Comparison of ENCODE assay signal across 8 mouse cellular contexts in the genomic region with DNA sequence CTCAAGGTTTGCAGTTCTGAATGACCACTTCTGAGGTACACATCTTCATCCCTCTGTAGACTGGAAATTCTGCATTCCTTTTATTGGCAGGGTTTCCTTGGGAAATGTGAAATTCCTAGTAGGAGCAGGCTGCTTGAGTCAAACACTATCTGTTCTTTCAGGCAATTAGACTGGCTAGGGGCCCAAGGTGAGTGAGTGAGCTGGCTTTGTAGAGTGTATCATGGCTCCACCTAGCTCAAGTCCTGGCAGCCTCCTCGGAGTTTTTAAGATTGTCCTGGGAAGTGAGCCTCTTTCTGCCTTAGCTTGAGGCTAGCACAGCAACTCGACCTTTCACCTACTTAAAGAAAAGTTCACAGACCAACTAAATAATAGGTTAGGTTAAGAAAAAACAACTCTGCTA. TPM values are rescaled to one million over a fixed set of nuclear protein-coding genes. Genes with fewer than 3 reads are reported as not detected.
DNase-seq lines count a peak whose midpoint lies in the region; ATAC-seq and TF ChIP-seq lines count a peak whose summit lies in the region.

No protein-coding gene starts in this region.

- DNase-seq in layer of hippocampus, adult 2 months (ENCODE audit: low spot score in 2 of 2): no peak
- no peak for DNase-seq in layer of hippocampus, adult 9-10 months (ENCODE audit: low spot score)
- peak; percentile 27 for DNase-seq in embryonic facial prominence, embryonic 11.5 days (ENCODE audit: low spot score)
- peak; percentile 64 to 71 for DNase-seq in kidney, adult 8-10 months
- peak; percentile 45 to 55 for DNase-seq in lung, postnatal 4 days
- DNase-seq in thymus, postnatal 14 days: no peak
- no peak for DNase-seq in right cerebral cortex, postnatal 36 days (ENCODE audit: low spot score in 2 of 2)
- DNase-seq in layer of hippocampus, postnatal 25 days (ENCODE audit: extremely low spot score in 1 of 2, low spot score in 1 of 2): no peak

- no peaks in the 10 kb centered on the region for H3K27me3 ChIP-seq in embryonic facial prominence, embryonic 11.5 days (ENCODE audit: control insufficient read depth, insufficient read depth, low read length)

- H3K4me3 ChIP-seq in layer of hippocampus, adult 2 months: no peak overlapping the region
- H3K4me3 ChIP-seq in embryonic facial prominence, embryonic 11.5 days (ENCODE audit: low read depth, low read length): no peak overlapping the region

- no peaks in the 10 kb centered on the region for H3K36me3 ChIP-seq in embryonic facial prominence, embryonic 11.5 days (replicated peaks; ENCODE audit: control insufficient read depth, insufficient read depth, low read depth, low read length)

- no peaks in the 10 kb centered on the region; the same call in 1 of the 2 replicates for H3K4me1 ChIP-seq in embryonic facial prominence, embryonic 11.5 days (ENCODE audit: control insufficient read depth, insufficient read depth, low read length)

- 10% methylated on average over 2 of the region's 2 CpGs for WGBS in embryonic facial prominence, embryonic 11.5 days

- H3K27ac ChIP-seq in layer of hippocampus, adult 2 months: peak overlapping the region; percentile 39; the same call in 1 of the 2 replicates
- H3K27ac ChIP-seq in embryonic facial prominence, embryonic 11.5 days (replicated peaks; ENCODE audit: low read depth, low read length): no peak overlapping the region

- TF ChIP-seq CTCF in layer of hippocampus, adult 2 months (conservative IDR thresholded peaks at IDR 0.05): no peak

- H3K9ac ChIP-seq in embryonic facial prominence, embryonic 11.5 days (replicated peaks; ENCODE audit: low read length): no peak overlapping the region

- no peak for ATAC-seq in embryonic facial prominence, embryonic 11.5 days (replicated peaks; ENCODE audit: insufficient number of reproducible peaks, low FRiP score, low TSS enrichment, low read depth)

- no peak overlapping the region for H3K4me2 ChIP-seq in embryonic facial prominence, embryonic 11.5 days (ENCODE audit: low read depth, low read length)

- no peaks in the 10 kb centered on the region for H3K9me3 ChIP-seq in embryonic facial prominence, embryonic 11.5 days (replicated peaks; ENCODE audit: control insufficient read depth, low read length)

RNA-seq across cellular contexts. Expression of gene Acsl3, which starts 1.2 kb away (rescaled TPM):
- 100 to 1,000 TPM; 186 to 188 TPM for total RNA-seq in layer of hippocampus, adult 2 months (2021)
- polyA plus RNA-seq in embryonic facial prominence, embryonic 11.5 days (2014; fragmentation: Nextera tagmentation; extraction: Ambion mirVana): 100.0 and 112 TPM in 2 replicates
- total RNA-seq in layer of hippocampus, postnatal 25 days (2021): 100 to 1,000 TPM; 166 to 194 TPM

RNA-seq across cellular contexts. Expression of gene Utp14b, which starts 1.4 kb away (rescaled TPM):
- total RNA-seq in layer of hippocampus, adult 2 months (2021): 10 to 100 TPM; 21.6 to 28.7 TPM
- 6.3 and 6.6 TPM in 2 replicates for polyA plus RNA-seq in embryonic facial prominence, embryonic 11.5 days (2014; fragmentation: Nextera tagmentation; extraction: Ambion mirVana)
- 10 to 100 TPM; 19.5 to 21.3 TPM for total RNA-seq in layer of hippocampus, postnatal 25 days (2021)

Comparison
In these comparisons a context has a peak if more than half of its experiments do, and no peak if none do; other contexts are left out.
1. DNase-seq: peak in embryonic facial prominence, embryonic 11.5 days (single experiment), kidney, adult 8-10 months (2 of 2) and lung, postnatal 4 days (2 of 2); none in layer of hippocampus, adult 2 months (0 of 2), layer of hippocampus, adult 9-10 months (single experiment), thymus, postnatal 14 days (single experiment), right cerebral cortex, postnatal 36 days (0 of 2) and layer of hippocampus, postnatal 25 days (0 of 2).